Mouse (Mus musculus) small intestine, adult 2 months (tissue): ENCODE data around the gene Immp1l. TPM values are rescaled to one million over a fixed set of nuclear protein-coding genes. Genes with fewer than 3 reads are reported as not detected.

Experiments used
- H3K27ac ChIP-seq: fragments of 200-500 bp; 2 replicates; pipeline ENCODE4 v1.5.1; 2012; ENCODE audit warnings: low read depth, low read length, control low read depth, inconsistent platforms; ENCODE audit not compliant: insufficient read depth
- H3K27me3 ChIP-seq: fragments of 200-500 bp; 2 replicates; pipeline ENCODE4 v1.6.1; 2012; ENCODE audit warnings: mild to moderate bottlenecking, moderate library complexity, low read length, inconsistent platforms; ENCODE audit not compliant: control insufficient read depth, insufficient read depth
- H3K36me3 ChIP-seq: fragments of 200-500 bp; 2 replicates; pipeline ENCODE4 v1.6.1; 2012; ENCODE audit warnings: mild to moderate bottlenecking, low read length, control low read depth, inconsistent platforms; ENCODE audit not compliant: control insufficient read depth, insufficient read depth
- H3K4me1 ChIP-seq: fragments of 200-500 bp; 2 replicates; pipeline ENCODE4 v1.6.1; 2012; ENCODE audit warnings: low read length, inconsistent platforms, mixed read lengths; ENCODE audit not compliant: control insufficient read depth, insufficient read depth, insufficient read length
- H3K4me3 ChIP-seq: fragments of 200-500 bp; 2 replicates; pipeline ENCODE4 v1.5.1; 2012; ENCODE audit warnings: low read depth, mild to moderate bottlenecking, control low read depth, inconsistent platforms, low read length, moderate library complexity
- CTCF ChIP-seq: fragments of 200-500 bp; IDR thresholded peaks from 2 replicates; pipeline ENCODE4 v1.5.1; 2012; ENCODE audit warnings: low read depth, mild to moderate bottlenecking, control low read depth, inconsistent platforms, low read length, moderate library complexity, mixed read lengths; ENCODE audit not compliant: insufficient replicate concordance, insufficient read length; ENCODE audit errors: extremely low read depth
- POLR2A ChIP-seq: fragments of 200-500 bp; IDR thresholded peaks from 2 replicates; pipeline ENCODE4 v1.6.1; 2012; ENCODE audit warnings: low read depth, mild to moderate bottlenecking, control low read depth, inconsistent platforms, low read length, moderate library complexity
- WGBS: fragments of 180-500 bp; shearing (Covaris S2); methylation state at CpG from one replicate; pipeline ENCODE4 v1.1.7; 2018; 5-methylcytosine and 5-hydroxymethylcytosine counted together
- polyA plus RNA-seq: library from polyadenylated mRNA; depleted of rRNA; stranded (reverse); fragments of >200 nt; gene quantifications from 2 replicates; pipeline ENCODE4 v1.2.3, GENCODE M21; 2012; rRNA removed

The Immp1l gene
- polyA plus RNA-seq: 1.7 and 2.8 TPM in 2 replicates

- TF ChIP-seq CTCF (no peak), POLR2A (0 out of 2 replicates have a peak, but pooled peaks have one; percentile 57)
- Histone ChIP-seq H3K27ac (peak within 1 kb of the TSS; percentile 32; the same call in 1 of the 2 replicates), H3K27me3 (no peaks in the 10 kb centered on the region), H3K4me3 (peak within 1 kb of the TSS; percentile 97), H3K4me1 (no peaks in the 10 kb centered on the region; the same call in 1 of the 2 replicates), H3K36me3 (no peaks in the 10 kb centered on the region)
- WGBS: under 1% methylated on average over 39 of the region's 39 CpGs
Measured at GRCm38 (mm10) chr2:105903896-105904756, at the start of gene Immp1l, which contains the start of gene Elp4. Immp1l (plus strand) TSS chr2:105904638. Elp4 (minus strand) TSS chr2:105904564.

GRCm38 (mm10) chr2:105854740-105855139 is 49.7 kb upstream of the Immp1l start:
- TF ChIP-seq CTCF (no peak), POLR2A (no peak)
- no peaks in the 10 kb centered on the region for H3K4me1 ChIP-seq
- 62% methylated on average over 2 of the region's 2 CpGs for WGBS
- no peaks in the 10 kb centered on the region for H3K36me3 ChIP-seq
- H3K4me3 ChIP-seq: no peak overlapping the region
- no peaks in the 10 kb centered on the region for H3K27me3 ChIP-seq
- no peak overlapping the region for H3K27ac ChIP-seq

GRCm38 (mm10) chr2:105873403-105873802 is 31.0 kb upstream of the Immp1l start:
- Histone ChIP-seq H3K36me3 (no peaks in the 10 kb centered on the region), H3K4me3 (no peak overlapping the region), H3K27me3 (no peaks in the 10 kb centered on the region), H3K27ac (no peak overlapping the region), H3K4me1 (no peaks in the 10 kb centered on the region)
- TF ChIP-seq POLR2A (no peak), CTCF (no peak)
- WGBS: 92% methylated on average over 1 of the region's 1 CpGs

DNA sequence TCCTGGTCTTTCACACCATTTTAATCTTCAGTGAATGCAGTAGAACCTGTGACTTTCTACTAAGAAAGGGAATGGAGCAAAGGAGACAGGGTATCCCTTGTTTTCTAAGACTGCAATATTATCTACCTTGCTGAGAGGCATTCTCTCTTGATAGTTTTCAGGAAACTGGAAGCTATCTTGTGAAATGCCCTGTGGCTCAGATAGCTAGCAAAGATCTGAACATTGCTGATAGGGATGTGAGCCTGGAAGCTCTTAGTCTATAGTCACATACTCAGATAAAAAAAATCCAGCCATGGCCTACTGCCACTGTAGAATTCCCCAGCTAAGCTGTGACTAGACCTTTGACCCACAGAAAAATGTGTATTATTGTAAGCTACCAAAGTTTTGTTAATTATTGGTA is 13.6 kb upstream of the Immp1l start:
- Histone ChIP-seq H3K27me3 (no peaks in the 10 kb centered on the region), H3K4me1 (no peaks in the 10 kb centered on the region), H3K27ac (no peak overlapping the region), H3K4me3 (no peak overlapping the region), H3K36me3 (peaks cover 3% of the 10 kb centered on the region; the same call in 1 of the 2 replicates)
- TF ChIP-seq POLR2A (no peak), CTCF (no peak)

DNA sequence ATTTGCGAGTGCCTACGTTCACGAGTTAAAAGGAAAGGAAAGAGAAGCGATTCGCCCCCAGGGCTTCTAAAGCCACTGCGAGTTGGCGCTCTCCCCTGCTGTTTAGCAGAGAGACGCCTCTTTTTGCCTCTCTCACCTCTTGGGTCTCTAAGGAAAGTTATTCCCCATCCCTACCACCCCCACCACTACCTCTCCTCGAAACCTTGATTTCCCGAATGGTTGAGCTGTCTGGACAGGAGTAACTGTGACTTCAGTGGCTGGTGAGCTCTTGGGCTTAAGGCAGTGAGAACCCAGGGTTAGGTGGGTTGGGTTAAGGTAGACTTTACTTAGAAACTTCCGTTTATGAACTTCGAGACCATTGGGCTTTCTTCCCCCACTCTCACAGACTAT is 314 bp downstream of the Immp1l start:
- Histone ChIP-seq H3K36me3 (no peaks in the 10 kb centered on the region), H3K4me3 (peak overlapping the region; percentile 97), H3K27me3 (no peaks in the 10 kb centered on the region), H3K4me1 (no peaks in the 10 kb centered on the region; the same call in 1 of the 2 replicates), H3K27ac (peak overlapping the region; percentile 32; the same call in 1 of the 2 replicates)
- no peak for TF ChIP-seq POLR2A
- no peak for TF ChIP-seq CTCF
- WGBS: under 1% methylated on average over 12 of the region's 12 CpGs

- no peaks in the 10 kb centered on the region for H3K27me3 ChIP-seq
- no peak overlapping the region for H3K27ac ChIP-seq
- TF ChIP-seq CTCF (peak; percentile 37; the same call in 1 of the 2 replicates), POLR2A (no peak)
- peaks cover 3% of the 10 kb centered on the region for H3K4me1 ChIP-seq
- WGBS: 58% methylated on average over 5 of the region's 5 CpGs
- H3K4me3 ChIP-seq: no peak overlapping the region
- H3K36me3 ChIP-seq: no peaks in the 10 kb centered on the region
Measured at GRCm38 (mm10) chr2:105908351-105908750, 3.9 kb downstream of the Immp1l start.

GRCm38 (mm10) chr2:105910611-105911010 is 6.2 kb downstream of the Immp1l start:
- Histone ChIP-seq H3K27me3 (no peaks in the 10 kb centered on the region), H3K4me1 (peaks cover 3% of the 10 kb centered on the region; the same call in 1 of the 2 replicates), H3K27ac (no peak overlapping the region), H3K36me3 (no peaks in the 10 kb centered on the region), H3K4me3 (no peak overlapping the region)
- WGBS: 72% methylated on average over 3 of the region's 3 CpGs
- TF ChIP-seq POLR2A (no peak), CTCF (no peak)
